Mouse (Mus musculus): ENCODE measurements around the gene Trcg1.

Trcg1 gene

GRCm38 (mm10) chr9:57296277-57296676 is 59.9 kb downstream of the Trcg1 start:
- DNase-seq (ENCODE audit: low read depth), result no peak

DNA sequence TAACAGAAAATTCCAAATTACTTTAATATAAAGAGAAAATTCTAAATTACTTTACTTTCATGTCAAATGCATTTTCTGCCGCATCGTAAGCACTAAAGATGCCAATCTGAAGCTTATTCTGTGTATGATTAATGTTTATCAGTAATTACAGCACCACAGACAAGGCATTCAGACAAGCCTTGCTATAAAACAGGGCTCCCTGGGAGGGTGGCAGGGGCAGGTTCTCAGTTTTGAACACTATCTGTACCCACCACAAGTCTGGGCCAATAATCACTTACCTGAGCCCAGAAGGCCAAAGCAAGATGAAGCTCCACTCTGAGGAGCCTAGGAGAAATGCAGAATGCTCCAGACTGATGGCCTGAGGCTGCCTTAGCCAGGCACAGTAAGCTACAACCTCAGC is 61.6 kb downstream of the Trcg1 start:
- no peak for DNase-seq (ENCODE audit: low read depth)

Data from induced T-regulatory cell, adult 2 months (primary cell).